Mouse (Mus musculus) heart, postnatal 0 days (tissue): ENCODE measurements at regions not wholly inside any gene's neighbourhood (a gene's known extent, or its start where the extent isn't known, plus 50 kb on each side); places are given as distances from the start of the nearest gene placed in this dataset.

Experiments used
- ATAC-seq: fragments of 200-750 bp; cut with Nextera tagmentation; 2 replicates; pipeline ENCODE4 v1.8.0; 2017; ENCODE audit warnings: low read depth, moderate number of reproducible peaks, moderate library complexity; ENCODE audit not compliant: insufficient read depth
- DNase-seq: peaks from one replicate; pipeline ENCODE4 v3.0.0-alpha.2; 2016; ENCODE audit warnings: low spot score
- H3K27ac ChIP-seq: fragments of 300-500 bp; sonication (generic); 2 replicates; pipeline ENCODE4 v1.5.1; 2014; ENCODE audit warnings: low read depth, mild to moderate bottlenecking
- H3K27me3 ChIP-seq: fragments of 300-500 bp; sonication (generic); 2 replicates; pipeline ENCODE4 v1.6.1; 2014; ENCODE audit warnings: low read length, mixed read lengths; ENCODE audit not compliant: control insufficient read depth, insufficient read depth
- H3K36me3 ChIP-seq: fragments of 300-500 bp; sonication (generic); replicated peaks from 2 replicates; pipeline ENCODE4 v1.6.1; 2014; ENCODE audit warnings: low read length, mixed read lengths; ENCODE audit not compliant: control insufficient read depth, insufficient read depth
- H3K4me1 ChIP-seq: fragments of 300-500 bp; sonication (generic); 2 replicates; pipeline ENCODE4 v1.6.1; 2014; ENCODE audit warnings: antibody characterized with exemption; ENCODE audit not compliant: control insufficient read depth, insufficient read depth
- H3K4me2 ChIP-seq: fragments of 300-500 bp; sonication (generic); 2 replicates; pipeline ENCODE4 v1.6.1; 2014; ENCODE audit warnings: low read depth, mild to moderate bottlenecking, low read length, moderate library complexity
- H3K4me3 ChIP-seq: fragments of 300-500 bp; sonication (generic); 2 replicates; pipeline ENCODE4 v1.5.1; 2014; ENCODE audit warnings: low read depth, low read length
- H3K9ac ChIP-seq: fragments of 300-500 bp; sonication (generic); replicated peaks from 2 replicates; pipeline ENCODE4 v1.6.1; 2014; ENCODE audit warnings: low read depth, low read length, mixed read lengths
- H3K9me3 ChIP-seq: fragments of 300-500 bp; sonication (generic); replicated peaks from 2 replicates; pipeline ENCODE4 v1.6.1; 2016; ENCODE audit warnings: low read length; ENCODE audit not compliant: control insufficient read depth
- CTCF ChIP-seq: IDR thresholded peaks from 2 replicates; pipeline ENCODE4 v1.5.1; 2016; ENCODE audit warnings: antibody characterized with exemption, control low read depth, low read depth
- EP300 ChIP-seq: IDR thresholded peaks from 2 replicates; pipeline ENCODE4 v1.6.1; 2016; ENCODE audit warnings: antibody characterized with exemption, low read depth
- whole genome bisulfite sequencing: fragments of 180-500 bp; shearing (Covaris S2); extraction: QIAGEN DNeasy Blood & Tissue Kit; methylation state at CpG from one replicate; pipeline ENCODE4 v1.1.7; 2014; 5-methylcytosine and 5-hydroxymethylcytosine counted together

GRCm38 (mm10) chr1:177594341-177594740 lies 135.3 kb upstream of the 1700016C15Rik start:
- no peaks in the 10 kb centered on the region for H3K27me3 ChIP-seq
- WGBS, result 86% methylated on average over 13 of the region's 13 CpGs
- H3K9ac ChIP-seq, result no peak overlapping the region
- no peak overlapping the region for H3K4me3 ChIP-seq
- H3K4me2 ChIP-seq, result no peak overlapping the region
- H3K9me3 ChIP-seq, result no peaks in the 10 kb centered on the region
- no peak overlapping the region for H3K27ac ChIP-seq
- no peaks in the 10 kb centered on the region for H3K4me1 ChIP-seq
- ATAC-seq, result no peak
- TF ChIP-seq EP300, result no peak
- no peaks in the 10 kb centered on the region for H3K36me3 ChIP-seq
- DNase-seq, result no peak

GRCm38 (mm10) chr1:177595326-177595914 lies 134.2 kb upstream of the 1700016C15Rik start:
- no peak for ATAC-seq
- 74% methylated on average over 7 of the region's 7 CpGs for WGBS

GRCm38 (mm10) chr1:177597036-177597435 lies 132.6 kb upstream of the 1700016C15Rik start:
- ATAC-seq, result no peak
- no peaks in the 10 kb centered on the region for H3K36me3 ChIP-seq
- H3K4me2 ChIP-seq, result no peak overlapping the region
- no peaks in the 10 kb centered on the region for H3K9me3 ChIP-seq
- whole genome bisulfite sequencing, result 72% methylated on average over 4 of the region's 4 CpGs
- no peak for DNase-seq
- H3K27ac ChIP-seq, result no peak overlapping the region
- no peaks in the 10 kb centered on the region for H3K4me1 ChIP-seq
- no peaks in the 10 kb centered on the region for H3K27me3 ChIP-seq
- H3K9ac ChIP-seq, result no peak overlapping the region
- no peak overlapping the region for H3K4me3 ChIP-seq
- TF ChIP-seq CTCF, result no peak
- no peak for TF ChIP-seq EP300

More at GRCm38 (mm10) chr1:177595326-177595914, 134.2 kb upstream of the 1700016C15Rik start:
- Histone ChIP-seq H3K9ac (no peak overlapping the region), H3K27ac (no peak overlapping the region), H3K27me3 (no peaks in the 10 kb centered on the region), H3K9me3 (no peaks in the 10 kb centered on the region), H3K4me1 (no peaks in the 10 kb centered on the region), H3K4me2 (no peak overlapping the region), H3K4me3 (no peak overlapping the region), H3K36me3 (no peaks in the 10 kb centered on the region)
- no peak for DNase-seq
- TF ChIP-seq EP300 (no peak), CTCF (no peak)

DNA sequence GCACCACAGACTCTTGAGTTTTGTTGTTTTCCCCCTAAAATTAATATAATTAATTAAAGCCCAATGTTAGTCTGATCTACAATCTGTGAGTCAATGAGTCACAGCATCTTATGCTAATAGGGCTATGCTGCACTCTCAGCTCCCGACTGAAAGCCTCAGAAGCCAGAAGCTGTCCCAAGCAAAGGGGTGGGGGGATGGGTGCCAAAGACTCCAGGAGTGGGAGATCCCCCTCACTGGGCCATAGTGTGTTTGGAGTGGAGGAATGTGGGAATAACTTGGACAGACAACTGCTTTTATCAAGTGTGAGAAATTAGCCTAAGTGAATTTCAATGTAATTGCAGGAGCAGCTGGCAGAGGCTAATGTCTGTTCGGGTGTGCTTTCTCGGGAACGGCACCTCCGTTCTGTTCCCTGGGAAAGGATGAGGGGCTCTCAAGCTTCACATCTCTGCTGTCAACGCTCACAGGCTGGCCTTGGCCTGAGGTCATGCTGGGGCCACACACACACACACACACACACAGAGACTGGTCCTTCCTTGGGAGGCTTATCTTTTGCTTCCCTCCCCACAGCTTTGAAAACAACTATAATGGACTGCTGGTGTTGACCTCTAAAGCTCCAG lies 124.2 kb upstream of the 1700016C15Rik start:
- ATAC-seq (0 out of 2 replicates have a peak, but pooled peaks have one; percentile 39), DNase-seq (no peak)
- H3K4me3 ChIP-seq, result no peak overlapping the region
- H3K4me2 ChIP-seq, result no peak overlapping the region
- no peaks in the 10 kb centered on the region for H3K27me3 ChIP-seq
- TF ChIP-seq EP300 (no peak), CTCF (no peak)
- peaks cover 6% of the 10 kb centered on the region; the same call in 1 of the 2 replicates for H3K4me1 ChIP-seq
- WGBS, result 20% methylated on average over 6 of the region's 6 CpGs
- no peaks in the 10 kb centered on the region for H3K36me3 ChIP-seq
- no peak overlapping the region for H3K9ac ChIP-seq
- no peak overlapping the region for H3K27ac ChIP-seq
- no peaks in the 10 kb centered on the region for H3K9me3 ChIP-seq

GRCm38 (mm10) chr1:177607565-177607964 lies 122.0 kb upstream of the 1700016C15Rik start:
- Histone ChIP-seq H3K4me3 (no peak overlapping the region), H3K36me3 (no peaks in the 10 kb centered on the region), H3K27ac (no peak overlapping the region), H3K4me1 (peaks cover 6% of the 10 kb centered on the region; the same call in 1 of the 2 replicates), H3K9me3 (no peaks in the 10 kb centered on the region), H3K9ac (no peak overlapping the region), H3K4me2 (no peak overlapping the region), H3K27me3 (no peaks in the 10 kb centered on the region)
- no peak for DNase-seq
- no peak for ATAC-seq
- WGBS, result 82% methylated on average over 2 of the region's 2 CpGs
- TF ChIP-seq EP300 (no peak), CTCF (no peak)
